Mouse (Mus musculus) v-Abl transformed pro-B cells (cell line): ENCODE results near the gene Shisa7.

Experiments used
- in situ Hi-C, 2 experiments: fragments of 400-800 bp; cut with MboI; formaldehyde crosslinking; loops; one replicate each; pipeline ENCODE4 v1.15.1; 2025; ENCODE audit not compliant: unreplicated experiment in 2 of 2

Gene Shisa7

GRCm38 (mm10) chr7:4850621-4851314, 6.3 kb upstream of the Shisa7 start:
- in situ Hi-C loops: no loop called here

- in situ Hi-C loops: loop anchor here in 1 of 2 experiments (25.0 kb wide), 1 partner anchor 438 kb away; no protein-coding TSS in a partner anchor
Measured at GRCm38 (mm10) chr7:4849372-4849771, 4.9 kb upstream of the Shisa7 start.

GRCm38 (mm10) chr7:4844917-4845309, 417 bp upstream of the Shisa7 start:
- in situ Hi-C loops: loop anchor here in 1 of 2 experiments (25.0 kb wide), 1 partner anchor 442 kb away; no protein-coding TSS in a partner anchor

- in situ Hi-C loops: loop anchor here in 1 of 2 experiments (25.0 kb wide), 1 partner anchor 444 kb away; no protein-coding TSS in a partner anchor
Measured at GRCm38 (mm10) chr7:4843604-4844244, 772 bp downstream of the Shisa7 start.

GRCm38 (mm10) chr7:4842634-4843131, 1.8 kb downstream of the Shisa7 start:
- in situ Hi-C loops: loop anchor here in 1 of 2 experiments (25.0 kb wide), 1 partner anchor 445 kb away; no protein-coding TSS in a partner anchor

- in situ Hi-C loops: loop anchor here in 1 of 2 experiments (25.0 kb wide), 1 partner anchor 445 kb away; no protein-coding TSS in a partner anchor
Measured at GRCm38 (mm10) chr7:4842077-4842476, 2.4 kb downstream of the Shisa7 start.

DNA sequence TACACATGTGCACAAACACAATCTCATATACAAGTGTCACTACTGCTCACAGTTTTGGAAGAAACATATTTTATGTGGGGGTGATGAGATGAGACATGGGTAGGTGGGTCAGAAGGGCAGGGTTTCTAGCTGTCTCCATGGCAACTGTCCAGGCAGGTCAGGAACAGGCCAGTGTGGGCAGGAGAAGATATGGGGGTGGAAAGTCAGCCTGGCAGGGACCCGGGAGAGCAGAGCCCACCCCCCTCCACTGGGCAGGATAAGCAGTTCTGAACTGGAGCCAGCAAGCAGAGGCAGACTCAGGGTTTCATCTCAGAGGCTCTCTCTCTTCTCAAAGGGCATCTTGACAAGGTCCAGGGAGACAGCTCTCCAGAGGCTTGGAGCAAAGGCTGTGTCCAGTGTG, 6.9 kb downstream of the Shisa7 start:
- in situ Hi-C loops: loop anchor here in 1 of 2 experiments (25.0 kb wide), 1 partner anchor 450 kb away; no protein-coding TSS in a partner anchor

- in situ Hi-C loops: loop anchor here in 1 of 2 experiments (25.0 kb wide), 1 partner anchor 451 kb away; no protein-coding TSS in a partner anchor
Measured at GRCm38 (mm10) chr7:4836351-4836792, 8.1 kb downstream of the Shisa7 start.

DNA sequence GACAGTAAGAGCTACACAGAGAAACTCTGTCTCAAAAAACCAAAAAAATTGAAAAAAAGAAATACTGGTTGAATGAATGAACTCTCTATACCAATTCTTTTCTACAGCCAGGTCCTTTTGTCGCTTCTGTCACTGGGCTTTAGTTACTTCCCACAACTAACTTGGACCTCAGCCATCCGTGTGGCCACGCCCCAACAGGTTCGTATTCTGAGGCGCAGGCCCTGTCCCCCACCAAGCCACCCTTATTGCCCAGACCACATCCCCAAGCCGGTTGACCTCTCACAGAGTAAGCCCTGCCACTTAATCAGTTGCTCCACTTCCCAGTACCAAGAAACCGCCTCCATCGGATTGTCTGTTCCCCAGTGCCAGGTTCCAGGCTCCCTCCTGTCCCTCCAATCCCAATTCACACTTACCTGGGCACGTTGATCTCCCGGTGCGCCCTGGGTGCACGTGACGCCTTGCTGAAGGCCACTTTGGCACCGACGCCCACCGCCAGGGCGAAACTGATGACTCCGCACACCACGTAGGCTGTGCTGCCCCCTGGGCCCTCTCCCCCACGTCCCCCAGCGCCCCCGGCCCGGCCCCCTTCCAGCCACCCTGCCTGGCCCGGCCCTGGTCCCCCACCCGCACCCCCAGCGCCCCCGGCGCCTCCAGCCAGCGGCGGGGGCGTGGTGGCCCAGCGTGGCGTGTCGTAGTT, 8.7 kb downstream of the Shisa7 start:
- in situ Hi-C loops: loop anchor here in 1 of 2 experiments (25.0 kb wide), 1 partner anchor 452 kb away; no protein-coding TSS in a partner anchor

DNA sequence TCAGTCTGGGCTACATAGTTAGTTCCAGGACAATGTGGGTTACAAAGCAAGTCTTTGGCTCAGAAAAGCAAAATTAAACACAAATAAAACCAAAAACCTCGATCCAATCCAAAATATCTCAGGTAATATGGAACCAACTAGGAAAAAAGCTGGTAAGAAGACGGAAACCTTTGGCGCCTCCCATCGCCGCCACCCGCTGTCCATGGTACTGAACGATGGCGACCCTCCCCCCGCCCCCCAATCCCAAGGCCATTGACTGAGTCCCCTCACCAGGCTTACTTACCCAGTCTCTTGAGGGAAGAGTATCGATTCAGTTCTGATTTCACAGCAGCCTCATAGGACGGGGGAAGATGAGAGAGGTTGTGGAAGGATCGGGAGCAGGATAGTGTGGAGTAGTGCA, 14.0 kb downstream of the Shisa7 start:
- in situ Hi-C loops: loop anchor here in 1 of 2 experiments (25.0 kb wide), 1 partner anchor 457 kb away; no protein-coding TSS in a partner anchor

GRCm38 (mm10) chr7:4825365-4825764, 19.1 kb downstream of the Shisa7 start:
- in situ Hi-C loops: loop anchor here in 1 of 2 experiments (25.0 kb wide), 1 partner anchor 462 kb away; no protein-coding TSS in a partner anchor

- in situ Hi-C loops: loop anchor here (25.0 kb wide), 1 partner anchor 685 kb away; the partner anchor contains the start of gene Leng8 (in 2 of the 2)
Measured at GRCm38 (mm10) chr7:4822162-4822907, 22.2 kb downstream of the Shisa7 start.

GRCm38 (mm10) chr7:4821690-4822089, 22.8 kb downstream of the Shisa7 start:
- in situ Hi-C loops: loop anchor here (25.0 kb wide), 1 partner anchor 684 kb away; the partner anchor contains the start of gene Leng8 (in 2 of the 2)

DNA sequence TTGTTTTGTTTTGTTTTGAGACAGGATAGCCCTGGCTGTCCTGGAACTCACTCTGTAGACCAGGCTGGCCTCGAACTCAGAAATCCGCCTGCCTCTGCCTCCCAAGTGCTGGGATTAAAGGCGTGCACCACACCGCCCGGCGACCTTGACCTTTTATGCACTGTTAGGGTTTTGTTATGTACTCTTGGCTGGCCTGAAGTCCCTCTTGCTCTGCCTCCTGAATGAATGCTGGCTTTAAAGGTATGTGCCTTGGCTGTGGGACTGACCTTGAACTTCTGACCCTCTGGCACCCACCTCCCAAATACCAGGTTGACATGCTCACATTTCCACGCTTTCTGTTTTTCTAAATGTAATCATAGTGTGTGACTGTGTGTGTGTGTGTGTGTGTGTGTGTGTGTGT, 23.6 kb downstream of the Shisa7 start:
- in situ Hi-C loops: loop anchor here (25.0 kb wide), 1 partner anchor 684 kb away; the partner anchor contains the start of gene Leng8 (in 2 of the 2)

GRCm38 (mm10) chr7:4816559-4816958, 27.9 kb downstream of the Shisa7 start:
- in situ Hi-C loops: loop anchor here (10.0 to 25.0 kb wide), 2 partner anchors 98 to 679 kb away; partner anchors contain the start of genes Leng8 (in 2 of the 2) and Zfp628 (in 1 of the 2)

GRCm38 (mm10) chr7:4813105-4813791, 31.2 kb downstream of the Shisa7 start:
- in situ Hi-C loops: loop anchor here (5.0 to 25.0 kb wide), 4 partner anchors 54 to 676 kb away; partner anchors contain the start of genes Leng8 (in 2 of the 2) and Zfp628 (in 1 of the 2)

- in situ Hi-C loops: loop anchor here (5.0 to 25.0 kb wide), 4 partner anchors 55 to 675 kb away; partner anchors contain the start of genes Leng8 (in 2 of the 2) and Zfp628 (in 1 of the 2)
Measured at GRCm38 (mm10) chr7:4812303-4813104, 32.0 kb downstream of the Shisa7 start, which contains the start of gene Ube2s. Ube2s (minus strand) TSS chr7:4812590.
